Mouse (Mus musculus) olfactory bulb, adult 2 months (tissue): ENCODE measurements around the gene 2310022A10Rik.

ENCODE experiments used
- CTCF ChIP-seq: fragments of 200-500 bp; IDR thresholded peaks from 2 replicates; pipeline ENCODE4 v1.5.1; 2012; ENCODE audit warnings: low read depth, mild to moderate bottlenecking, low read length, moderate library complexity; ENCODE audit not compliant: insufficient read depth
- POLR2A ChIP-seq: fragments of 200-500 bp; IDR thresholded peaks from 2 replicates; pipeline ENCODE4 v1.6.1; 2012; ENCODE audit warnings: mild to moderate bottlenecking, low read depth, low read length, moderate library complexity; ENCODE audit not compliant: insufficient read depth

DNA sequence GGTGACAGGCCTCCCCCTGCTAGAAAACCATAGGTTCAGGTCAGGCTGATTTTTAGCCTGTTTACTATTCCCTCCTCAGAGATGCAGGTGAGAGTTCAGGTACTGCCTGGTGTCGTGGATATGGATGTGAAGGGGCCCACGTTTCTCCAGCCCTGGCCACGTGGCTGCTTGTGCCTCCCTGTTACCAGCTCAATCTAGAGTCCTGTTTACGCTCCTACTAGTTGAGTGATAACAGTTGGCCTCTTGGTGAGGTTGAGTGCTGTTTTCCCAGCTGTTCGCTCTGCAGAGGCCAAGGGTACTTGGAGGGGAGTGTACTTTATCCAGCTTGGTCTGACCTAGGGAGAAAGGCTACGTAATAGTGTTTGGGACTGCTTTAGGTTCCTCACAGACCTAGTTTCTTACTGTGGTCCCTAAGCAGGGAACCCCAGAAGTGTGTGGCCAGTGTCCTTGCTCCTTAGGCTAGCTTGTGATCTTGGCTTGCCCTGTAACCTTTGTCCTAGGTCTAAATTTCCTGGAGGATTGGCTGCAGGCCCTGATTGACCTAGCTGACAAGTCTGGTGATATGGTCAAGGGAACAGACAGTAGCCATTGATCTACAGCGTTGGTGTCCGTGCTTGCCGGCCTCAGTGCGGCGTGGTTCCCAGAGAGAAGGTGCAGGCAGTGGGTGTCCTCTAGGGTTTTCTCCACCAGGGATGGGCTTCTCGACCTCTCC is 40.1 kb downstream of the 2310022A10Rik start:
- TF ChIP-seq CTCF (no peak), POLR2A (no peak)
